Mouse (Mus musculus): ENCODE data around the gene 1700018G05Rik.

GRCm38 (mm10) chrX:102958917-102959316 lies 30.7 kb downstream of the 1700018G05Rik start:
- no peak for TF ChIP-seq CTCF (IDR thresholded peaks at IDR 0.05; ENCODE audit: insufficient read depth, low read depth, low read length)
- no peak for TF ChIP-seq POLR2A (IDR thresholded peaks at IDR 0.05; ENCODE audit: insufficient read depth, low read depth, low read length)

Measured in olfactory bulb, adult 2 months (tissue).